Mouse (Mus musculus) liver (tissue): ENCODE measurements around the gene 4833439L19Rik.

Experiments
- DNase-seq: peaks from one replicate; pipeline ENCODE4 v3.0.0-alpha.2; 2020; ENCODE audit warnings: mixed read lengths

4833439L19Rik gene

DNA sequence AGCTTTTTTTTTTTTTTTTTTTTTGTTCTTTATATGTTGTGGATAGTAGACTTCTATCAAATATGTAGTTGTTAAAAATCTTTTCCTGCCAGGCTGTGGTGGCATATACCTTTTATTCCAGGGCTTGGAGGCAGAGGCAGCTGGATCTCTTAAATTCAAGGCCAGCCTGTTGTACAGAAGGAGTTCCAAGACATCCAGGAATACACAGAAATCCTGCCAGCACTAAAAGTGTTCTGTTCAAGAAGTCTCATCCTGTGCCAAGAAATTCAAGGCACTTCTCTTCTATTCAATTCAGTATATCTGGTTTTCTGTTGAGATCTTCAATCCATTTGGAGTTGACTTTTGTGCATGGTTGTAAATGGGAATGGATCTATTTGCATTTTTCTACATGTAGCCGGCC, 59.3 kb downstream of the 4833439L19Rik start:
- no peak for DNase-seq

DNA sequence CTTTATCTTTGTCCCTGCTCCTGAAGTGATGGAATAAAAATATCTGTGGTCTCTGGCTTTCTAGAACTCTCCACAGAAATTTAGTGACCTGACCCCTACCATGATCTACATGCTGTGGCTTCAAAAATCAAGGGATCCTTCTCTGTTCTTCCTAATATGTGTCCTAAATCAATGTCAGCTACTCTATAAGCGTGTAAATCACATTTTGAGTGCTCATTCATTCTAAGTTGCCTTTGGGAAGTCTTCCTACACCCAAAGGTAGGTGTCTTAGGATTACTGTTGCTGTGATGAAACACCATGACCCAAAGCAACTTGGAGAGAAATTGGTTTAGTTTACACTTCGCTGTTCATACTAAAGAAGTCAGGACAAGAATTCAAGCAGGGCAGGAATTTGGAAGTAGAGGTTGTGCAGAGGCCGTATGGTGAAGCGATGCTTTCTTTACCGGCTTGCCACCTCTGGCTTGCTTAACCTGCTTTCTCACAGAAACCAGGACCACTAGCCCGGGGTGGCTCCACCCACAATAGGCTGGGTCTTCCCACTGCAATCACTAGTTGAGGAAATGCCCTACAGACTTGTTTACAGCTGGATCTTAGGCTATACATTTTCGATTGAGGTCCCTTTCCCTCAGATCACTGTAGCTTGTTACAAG, 60.5 kb downstream of the 4833439L19Rik start:
- peak; percentile 40 for DNase-seq

DNA sequence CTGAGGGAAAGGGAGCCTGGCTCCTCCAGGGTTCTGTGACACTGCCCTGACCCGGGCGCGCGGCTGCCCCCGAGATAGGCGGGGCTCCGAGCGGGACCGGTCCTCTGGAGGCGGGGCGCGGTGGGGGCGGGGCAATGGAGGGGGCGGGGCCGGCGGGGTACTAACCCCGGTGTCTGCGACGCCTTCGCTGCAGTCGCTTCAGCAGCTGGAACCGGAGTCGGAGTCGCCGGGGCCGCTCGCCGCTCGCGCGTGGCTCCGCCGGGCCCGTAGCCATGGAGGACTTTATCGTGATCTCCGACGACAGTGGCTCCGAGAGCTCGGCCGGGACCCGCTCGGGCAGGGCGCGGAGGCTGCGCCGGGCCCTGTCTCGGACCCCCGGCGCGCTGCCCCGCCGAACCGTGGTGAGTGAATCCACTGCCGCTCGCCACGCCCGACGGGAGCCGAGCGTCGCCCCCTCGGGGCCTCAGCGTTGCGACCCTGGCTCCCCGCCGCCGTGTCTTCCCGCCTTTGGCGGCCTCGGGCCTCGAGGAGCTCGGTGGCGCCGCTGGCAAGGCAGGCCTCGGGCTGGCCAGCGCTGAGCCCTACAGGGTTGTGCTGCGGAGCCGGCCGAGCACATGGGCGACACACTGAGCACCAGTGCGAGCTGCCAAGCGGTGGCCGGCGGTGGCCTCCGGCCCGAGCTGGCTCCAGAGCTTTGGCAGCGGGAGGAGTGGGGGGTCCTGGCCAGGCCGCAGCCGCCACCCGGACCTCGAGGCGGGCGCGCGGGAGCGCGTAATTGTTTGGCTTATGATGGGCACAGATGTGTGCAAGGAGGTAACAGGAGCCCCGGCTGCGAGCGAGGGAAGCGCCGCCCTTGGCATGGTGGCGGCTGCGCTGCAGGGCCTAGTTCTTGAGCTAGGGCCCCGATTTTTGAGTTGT, 61.4 kb downstream of the 4833439L19Rik start, which contains the start of gene Simc1:
Gene Simc1 (plus strand): TSS at position 176 of the 918 bp plus-strand sequence.
- peak; percentile 90 for DNase-seq

DNA sequence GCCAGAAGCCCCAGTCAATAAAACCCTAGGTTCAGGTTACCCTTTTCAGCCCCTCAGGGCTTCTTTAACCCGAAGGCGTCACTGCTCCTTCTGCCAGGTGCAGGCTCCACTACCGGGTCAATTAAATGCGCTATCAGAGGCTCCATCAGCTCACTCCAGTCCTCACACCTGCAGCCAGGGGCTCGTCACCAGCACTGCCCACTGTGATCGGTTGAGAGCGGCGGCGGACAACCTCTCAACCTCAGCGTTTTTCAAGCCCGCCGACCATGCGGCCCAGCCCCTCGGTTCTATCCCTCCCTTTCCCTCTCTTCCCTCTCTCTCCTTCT, 62.0 kb downstream of the 4833439L19Rik start:
- DNase-seq = no peak

DNA sequence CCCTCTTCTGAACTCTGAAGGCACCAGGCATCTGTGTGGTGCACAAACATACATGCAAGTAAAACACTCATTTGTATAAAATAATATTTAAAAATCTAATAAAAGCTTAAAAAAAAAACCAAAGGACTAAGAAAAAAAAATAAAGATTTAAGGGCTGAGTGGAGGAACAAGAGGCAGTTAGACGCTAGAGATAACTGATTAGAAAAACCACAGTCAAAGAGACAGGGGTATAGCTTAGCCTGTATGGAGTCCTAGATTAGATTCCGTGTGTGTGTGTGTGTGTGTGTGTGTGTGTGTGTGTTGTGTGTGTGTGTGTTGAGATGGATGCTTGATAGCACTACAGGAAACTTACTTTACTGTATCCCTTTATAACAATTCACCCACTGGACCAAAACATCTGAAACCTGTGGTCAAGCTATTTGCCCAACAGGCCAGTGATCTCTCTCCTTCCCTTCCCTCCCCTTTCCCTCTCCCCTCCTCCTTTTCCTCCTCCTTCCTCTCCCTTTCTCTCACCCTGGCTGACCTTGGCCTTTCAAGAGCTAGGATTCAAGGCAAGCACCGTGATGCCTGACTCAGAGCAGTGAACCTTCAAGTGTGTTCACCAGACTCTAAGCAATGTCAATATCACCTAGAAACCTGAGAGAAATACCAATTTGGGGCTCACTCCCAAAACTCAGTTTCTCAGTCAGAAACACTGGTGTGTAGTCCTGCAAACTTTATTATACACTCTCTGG, 63.1 kb downstream of the 4833439L19Rik start:
- no peak for DNase-seq

DNA sequence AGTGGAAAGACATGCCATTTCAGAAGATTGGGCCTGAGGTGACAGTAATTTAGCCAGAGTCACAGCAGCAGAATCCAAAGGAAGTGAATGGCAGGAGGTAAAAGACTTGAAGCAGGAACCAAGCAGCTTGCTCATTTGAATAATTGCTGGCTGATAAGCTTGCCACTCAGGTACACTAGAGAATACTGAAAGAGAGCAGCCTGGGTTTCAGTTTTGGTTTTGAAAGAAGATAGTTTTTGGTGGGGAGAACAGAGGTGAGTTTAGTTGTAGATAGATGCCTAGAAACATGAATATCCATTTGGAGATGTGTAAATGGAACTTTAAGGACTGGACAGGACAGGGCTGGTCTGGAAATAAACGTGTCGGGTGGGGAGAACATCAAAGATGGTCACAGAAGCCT, 63.9 kb downstream of the 4833439L19Rik start:
- DNase-seq = no peak
